Mouse (Mus musculus) cerebellum, adult 2 months (tissue): Measurements from ENCODE around the gene Emilin2. TPM values are rescaled to one million over a fixed set of nuclear protein-coding genes. Genes with fewer than 3 reads are reported as not detected.

Experiments used
- DNase-seq, 2 experiments: peaks; one replicate each; pipeline ENCODE4 v3.0.0; 2021
- H3K27ac ChIP-seq: fragments of 200-500 bp; 2 replicates; pipeline ENCODE4 v1.5.1; 2012; ENCODE audit warnings: low read length, control low read depth, inconsistent platforms; ENCODE audit not compliant: insufficient read depth
- H3K27me3 ChIP-seq: fragments of 200-500 bp; 2 replicates; pipeline ENCODE4 v1.6.1; 2012; ENCODE audit warnings: inconsistent platforms, mild to moderate bottlenecking, low read length, moderate library complexity; ENCODE audit not compliant: control insufficient read depth, insufficient read depth
- H3K4me1 ChIP-seq: fragments of 200-500 bp; 2 replicates; pipeline ENCODE4 v1.6.1; 2011; ENCODE audit warnings: low read length; ENCODE audit not compliant: control insufficient read depth, insufficient read depth
- H3K4me3 ChIP-seq: fragments of 200-500 bp; replicated peaks from 2 replicates; pipeline ENCODE3; 2011; ENCODE audit warnings: mild to moderate bottlenecking, low read depth, low read length, control low read depth; ENCODE audit not compliant: insufficient read depth
- CTCF ChIP-seq: fragments of 200-500 bp; IDR thresholded peaks from 2 replicates; pipeline ENCODE4 v1.5.1; 2011; ENCODE audit warnings: low read depth, mild to moderate bottlenecking, control low read depth, low read length, moderate library complexity, borderline replicate concordance; ENCODE audit not compliant: insufficient read depth
- POLR2A ChIP-seq: fragments of 200-500 bp; IDR thresholded peaks from 2 replicates; pipeline ENCODE4 v1.6.1; 2011; ENCODE audit warnings: low read length, control low read depth, borderline replicate concordance; ENCODE audit not compliant: insufficient read depth
- WGBS: fragments of 180-500 bp; shearing (Covaris S2); methylation state at CpG from one replicate; pipeline ENCODE4 v1.1.7; 2018; 5-methylcytosine and 5-hydroxymethylcytosine counted together
- polyA plus RNA-seq: library from polyadenylated mRNA; depleted of rRNA; stranded (reverse); fragments of >200 nt; gene quantifications from 2 replicates; pipeline ENCODE4 v1.2.3, GENCODE M21; 2012

Emilin2 gene
- polyA plus RNA-seq, 1 experiment = 4.5 TPM

DNA sequence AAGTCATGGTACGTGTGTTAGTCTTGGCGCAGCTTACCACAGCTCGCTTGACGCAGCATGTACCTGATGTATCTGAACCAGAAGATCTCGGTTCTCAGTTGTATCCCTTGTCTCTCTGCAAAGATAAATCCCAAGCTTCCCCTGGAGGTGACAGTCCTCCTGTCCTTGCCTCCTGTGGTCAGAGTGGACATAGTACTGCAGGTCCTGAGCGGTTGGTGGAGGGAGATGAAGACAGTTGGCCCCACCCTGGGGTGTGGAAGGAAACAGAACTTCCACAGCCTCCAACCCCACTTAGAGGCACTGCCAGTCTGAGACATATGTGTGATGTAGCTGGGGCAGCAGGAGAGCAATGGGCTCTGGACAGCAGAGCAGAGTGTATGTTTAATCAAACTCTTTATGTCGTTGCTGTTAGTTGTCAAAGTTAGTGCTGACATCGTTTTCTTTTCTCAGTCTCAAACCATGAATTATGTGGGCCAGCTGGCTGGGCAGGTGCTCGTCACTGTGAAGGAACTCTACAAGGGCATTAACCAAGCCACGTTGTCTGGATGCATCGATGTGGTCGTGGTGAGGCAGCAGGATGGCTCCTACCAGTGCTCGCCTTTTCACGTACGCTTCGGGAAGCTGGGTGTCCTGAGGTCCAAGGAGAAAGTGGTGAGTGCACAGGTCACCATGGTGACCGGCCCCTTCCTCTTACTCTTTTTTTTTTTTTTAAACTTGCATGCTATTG is 97.1 kb downstream of the Emilin2 start:
- H3K4me3 ChIP-seq = no peak overlapping the region
- DNase-seq = no peak
- TF ChIP-seq CTCF = no peak
- no peaks in the 10 kb centered on the region for H3K27me3 ChIP-seq
- WGBS = 62% methylated on average over 17 of the region's 17 CpGs
- no peak overlapping the region for H3K27ac ChIP-seq
- H3K4me1 ChIP-seq = peaks cover 8% of the 10 kb centered on the region

DNA sequence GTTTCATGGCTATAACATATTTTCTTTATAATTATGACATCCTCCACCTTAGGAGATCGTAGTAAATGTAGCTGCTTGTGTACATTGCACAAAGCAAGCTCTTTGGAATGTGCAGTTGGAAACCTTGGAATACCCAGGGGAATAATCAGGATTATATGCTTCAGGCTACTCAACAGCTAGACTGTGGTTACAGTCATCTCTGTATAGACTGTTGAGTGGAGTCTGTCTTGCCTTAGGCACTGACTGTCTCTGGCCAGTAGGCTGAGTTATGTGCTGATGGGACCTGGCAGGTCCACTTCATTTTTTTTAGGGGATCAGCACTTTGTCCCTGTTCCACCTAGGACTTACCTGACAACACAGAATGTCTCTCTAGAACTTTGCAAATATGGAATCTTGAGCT is 98.1 kb downstream of the Emilin2 start:
- Histone ChIP-seq H3K4me3 (no peak overlapping the region), H3K27ac (no peak overlapping the region), H3K27me3 (no peaks in the 10 kb centered on the region), H3K4me1 (peaks cover 8% of the 10 kb centered on the region)
- no peak for DNase-seq
- TF ChIP-seq CTCF (no peak), POLR2A (no peak)
- WGBS = 94% methylated on average over 1 of the region's 1 CpGs

DNA sequence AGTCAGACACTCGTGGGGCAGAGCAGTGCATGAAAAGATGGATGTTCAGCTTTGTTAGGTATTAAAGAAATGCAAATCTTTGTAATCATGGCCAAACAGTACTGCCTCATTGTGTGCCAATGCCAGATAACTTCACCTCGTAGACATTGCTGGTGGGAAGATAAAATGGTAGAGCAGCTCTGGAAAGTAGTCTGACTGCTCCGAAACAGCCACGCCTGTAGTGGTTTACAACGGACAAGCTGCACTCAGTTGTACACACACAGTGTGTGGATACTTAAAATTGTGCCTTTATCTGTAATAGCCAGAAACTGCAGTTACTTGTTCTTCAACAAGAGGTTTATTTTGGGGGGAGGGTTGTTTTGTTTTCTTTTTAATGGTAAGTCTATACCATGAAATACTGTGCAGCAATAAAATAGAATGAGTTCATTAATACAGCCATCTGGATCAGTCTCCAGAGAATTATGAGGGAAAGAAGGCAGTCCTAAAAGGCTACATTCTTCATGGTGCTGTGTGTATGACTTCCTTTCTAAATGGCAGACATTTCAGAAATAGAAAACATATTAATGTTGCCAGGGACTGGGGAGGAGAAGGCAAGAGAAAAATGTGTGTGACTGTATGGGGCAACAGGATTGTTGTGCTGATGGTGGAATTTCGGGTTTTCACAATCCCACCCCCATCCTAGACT is 99.7 kb downstream of the Emilin2 start:
- H3K4me3 ChIP-seq = no peak overlapping the region
- H3K27me3 ChIP-seq = no peaks in the 10 kb centered on the region
- peaks cover 8% of the 10 kb centered on the region for H3K4me1 ChIP-seq
- H3K27ac ChIP-seq = no peak overlapping the region
- WGBS = 82% methylated on average over 6 of the region's 6 CpGs
- no peak for DNase-seq
- no peak for TF ChIP-seq CTCF
- TF ChIP-seq POLR2A = no peak

DNA sequence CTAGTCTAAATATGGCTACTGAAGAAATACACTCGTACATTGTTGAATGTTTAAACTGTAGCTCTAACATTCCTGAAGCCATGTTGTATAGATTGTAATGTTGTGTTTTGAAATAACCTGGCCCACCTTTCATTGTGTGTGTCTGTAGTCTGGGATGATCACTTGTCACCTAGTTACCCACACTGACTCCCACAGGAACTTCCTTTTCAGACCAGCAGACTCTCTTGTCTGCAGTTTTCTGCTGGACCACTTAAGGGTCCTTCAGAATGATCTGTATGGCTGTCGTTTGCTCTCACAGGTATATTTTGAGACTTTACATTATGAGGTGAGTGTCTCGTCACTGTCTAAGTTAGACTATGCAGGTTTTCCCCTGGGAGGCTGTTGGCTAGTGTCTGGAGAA is 101.8 kb downstream of the Emilin2 start:
- no peak for DNase-seq
- peaks cover 7% of the 10 kb centered on the region for H3K4me1 ChIP-seq
- WGBS = 94% methylated on average over 3 of the region's 3 CpGs
- no peak for TF ChIP-seq POLR2A
- no peak for TF ChIP-seq CTCF
- no peak overlapping the region for H3K27ac ChIP-seq
- H3K27me3 ChIP-seq = no peaks in the 10 kb centered on the region
- H3K4me3 ChIP-seq = no peak overlapping the region

DNA sequence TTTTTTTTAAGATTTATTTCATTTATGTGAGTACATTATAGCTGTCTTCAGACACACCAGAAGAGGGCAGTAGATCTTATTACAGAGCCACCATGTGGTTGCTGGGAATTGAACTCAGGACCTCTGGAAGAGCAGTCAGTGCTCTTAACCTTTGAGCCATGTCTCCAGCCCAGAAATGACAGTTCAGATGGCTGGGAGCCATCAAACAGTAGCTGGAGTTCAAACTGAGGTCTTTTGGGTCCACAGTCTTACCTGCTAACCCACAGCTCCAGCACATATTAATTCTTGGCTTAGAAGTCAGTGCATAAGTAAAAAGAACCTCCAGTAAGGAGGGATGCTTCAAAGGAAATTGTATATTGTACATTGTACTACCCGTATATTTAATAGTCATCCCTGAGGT is 102.9 kb downstream of the Emilin2 start:
- H3K27me3 ChIP-seq = no peaks in the 10 kb centered on the region
- TF ChIP-seq CTCF = no peak
- no peak for TF ChIP-seq POLR2A
- 89% methylated on average over 1 of the region's 1 CpGs for WGBS

DNA sequence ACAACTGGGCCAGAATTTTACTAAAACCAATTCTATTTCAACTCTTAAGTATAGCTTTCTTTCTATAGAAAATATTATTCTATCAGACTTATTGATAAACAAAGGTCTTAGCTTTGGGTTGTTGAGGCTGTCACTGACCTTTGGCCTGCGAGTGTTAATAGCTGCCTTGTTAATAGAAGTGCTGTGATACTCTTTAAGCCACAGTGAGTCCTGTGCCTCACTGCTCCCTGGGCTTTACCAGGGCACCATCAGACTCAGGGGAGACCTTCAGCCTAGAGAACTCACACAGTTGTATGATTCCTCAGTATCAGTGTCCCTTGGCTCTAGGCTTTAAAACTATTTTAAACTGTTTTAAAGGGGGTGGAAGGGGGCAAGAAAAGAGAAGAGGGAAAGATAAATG is 103.4 kb downstream of the Emilin2 start:
- no peak overlapping the region for H3K4me3 ChIP-seq
- H3K4me1 ChIP-seq = no peaks in the 10 kb centered on the region
- TF ChIP-seq CTCF (no peak), POLR2A (no peak)
- DNase-seq = no peak
- no peak overlapping the region for H3K27ac ChIP-seq
- H3K27me3 ChIP-seq = no peaks in the 10 kb centered on the region
- 97% methylated on average over 1 of the region's 1 CpGs for WGBS

More for the DNA sequence above, 102.9 kb downstream of the Emilin2 start:
- Histone ChIP-seq H3K4me1 (no peaks in the 10 kb centered on the region), H3K4me3 (no peak overlapping the region), H3K27ac (no peak overlapping the region)
- DNase-seq = no peak

DNA sequence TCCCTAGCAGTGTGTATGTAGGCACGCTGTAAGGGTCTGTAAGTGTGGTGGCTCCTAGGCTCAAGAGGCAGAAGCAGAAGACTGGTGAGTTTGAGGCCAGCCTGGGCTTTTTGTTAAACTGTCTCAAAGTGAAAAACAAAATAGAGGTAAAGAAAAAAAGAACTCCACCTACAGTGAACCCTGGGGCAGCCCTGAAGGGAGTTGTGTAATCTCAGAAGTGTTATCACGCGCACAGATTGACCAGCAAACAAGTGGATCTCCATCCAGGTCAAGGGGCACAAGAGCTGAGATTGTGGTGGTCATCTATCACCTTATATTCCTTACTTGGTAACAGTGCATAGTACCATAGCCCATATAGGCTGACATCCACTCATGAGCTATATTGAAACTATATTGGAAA is 104.5 kb downstream of the Emilin2 start:
- Histone ChIP-seq H3K4me3 (no peak overlapping the region), H3K27me3 (no peaks in the 10 kb centered on the region), H3K4me1 (no peaks in the 10 kb centered on the region), H3K27ac (no peak overlapping the region)
- DNase-seq = no peak
- 100% methylated on average over 3 of the region's 3 CpGs for WGBS
- no peak for TF ChIP-seq CTCF
- TF ChIP-seq POLR2A = no peak
